Mouse (Mus musculus) G1E-ER4 (cell line): ENCODE results near the gene Smim17. TPM values are rescaled to one million over a fixed set of nuclear protein-coding genes. Genes with fewer than 3 reads are reported as not detected.

Experiments
- GATA1 ChIP-seq: IDR thresholded peaks from one replicate; pipeline ENCODE4 v1.8.0; 2012; ENCODE audit warnings: low read length, inconsistent platforms
- polyA plus RNA-seq: library from polyadenylated mRNA; stranded (reverse); fragments of >175 nt; gene quantifications from 2 replicates; pipeline ENCODE4 v1.2.3, GENCODE M21; 2012

The Smim17 gene
- not detected in 2 replicates for polyA plus RNA-seq

DNA sequence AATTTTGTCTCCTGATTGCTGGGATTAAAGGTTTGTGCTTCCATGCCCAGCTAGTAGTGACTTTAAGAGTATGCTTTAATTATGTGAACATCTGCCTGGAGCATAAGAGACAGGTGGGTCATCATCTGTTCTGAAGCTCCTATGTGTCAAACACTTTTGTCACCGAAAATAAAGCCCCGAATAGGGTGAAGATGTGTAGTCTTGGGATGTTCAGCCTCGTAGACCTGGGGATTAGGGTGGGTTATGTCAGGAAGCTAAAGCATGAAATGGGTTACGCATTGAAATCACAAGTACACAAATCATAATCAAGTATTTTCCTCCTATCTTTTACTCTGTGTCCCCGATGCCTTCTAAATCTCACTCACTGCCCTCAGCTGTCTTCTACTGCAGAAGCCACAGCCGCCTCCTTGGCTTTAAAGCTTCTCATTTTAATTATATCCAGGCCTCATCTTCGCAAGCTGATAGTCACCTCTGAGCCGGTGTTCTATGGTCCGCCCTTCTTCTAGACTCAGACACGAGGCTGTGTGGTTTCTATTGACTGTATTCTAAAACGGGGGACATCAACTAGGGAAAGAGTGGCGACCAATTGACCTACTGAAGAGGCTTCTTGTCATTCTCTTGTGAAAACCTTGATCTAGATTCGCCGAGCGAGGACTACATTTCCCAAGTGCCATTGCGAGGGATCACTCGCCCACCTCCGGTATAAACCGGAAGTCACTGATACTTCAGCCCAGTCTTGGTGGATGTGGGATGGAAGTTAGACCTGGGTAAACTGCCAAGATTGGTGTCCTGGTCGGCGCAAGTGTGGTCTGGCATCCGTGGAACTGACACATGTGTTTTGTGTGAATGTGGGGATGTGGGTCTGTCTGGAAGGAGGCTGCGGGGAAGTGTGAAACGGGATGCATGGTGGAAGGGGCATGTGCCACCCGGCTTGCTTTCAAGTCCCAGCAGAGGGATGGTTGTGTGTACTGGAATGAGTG lies at the start of gene Smim17:
TSS of gene Smim17 (plus strand) at position 720 of the 980 bp plus-strand sequence.
- TF ChIP-seq GATA1, result no peak

DNA sequence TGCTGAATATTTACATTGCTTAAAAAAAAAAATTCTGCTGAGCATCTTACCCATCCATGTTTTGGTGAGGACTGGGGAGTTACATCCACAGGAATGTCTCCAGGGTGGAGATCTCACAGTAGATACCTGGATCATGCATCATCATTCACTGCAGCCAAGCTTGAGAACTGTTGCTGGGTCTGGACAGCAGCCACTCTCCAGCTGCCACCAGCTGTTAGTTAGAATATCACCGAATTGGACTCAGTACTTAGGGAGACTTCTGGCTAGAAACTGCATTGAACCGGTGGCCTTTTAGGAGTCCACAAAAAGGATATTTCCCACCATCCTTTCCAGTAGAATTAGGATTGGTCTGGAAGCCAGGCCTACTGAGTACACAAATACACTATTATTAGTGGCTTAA lies 40.4 kb upstream of the Smim17 start:
- TF ChIP-seq GATA1, result no peak

DNA sequence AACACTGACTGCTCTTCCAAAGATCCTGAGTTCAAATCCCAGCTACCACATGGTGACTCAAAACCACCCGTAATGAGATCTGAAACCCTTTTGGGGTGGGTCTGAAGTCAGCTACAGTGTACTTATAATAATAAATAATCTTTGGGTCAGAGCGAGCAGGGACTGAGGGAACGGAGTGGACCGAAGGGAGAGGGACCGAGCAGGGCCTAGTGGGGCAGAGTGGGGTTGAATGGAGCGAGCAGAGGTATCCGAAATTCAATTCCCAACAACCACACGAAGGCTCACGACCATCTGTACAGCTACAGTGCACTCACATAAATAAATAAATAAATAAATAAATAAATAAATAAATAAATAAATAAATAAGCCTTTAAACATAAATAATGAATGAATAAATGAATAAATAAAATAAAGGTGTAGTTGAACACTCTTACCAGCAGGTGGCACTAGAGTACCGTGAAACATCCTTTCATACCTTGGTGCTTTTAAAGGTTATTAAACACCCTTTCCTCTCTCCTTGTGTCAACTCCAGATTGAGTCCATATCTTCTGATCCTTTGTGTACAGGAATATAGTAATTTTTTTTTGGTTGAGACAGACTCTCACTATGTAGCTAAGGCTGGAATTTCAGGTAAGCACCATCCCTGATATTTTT lies 39.5 kb upstream of the Smim17 start:
- TF ChIP-seq GATA1, result no peak

DNA sequence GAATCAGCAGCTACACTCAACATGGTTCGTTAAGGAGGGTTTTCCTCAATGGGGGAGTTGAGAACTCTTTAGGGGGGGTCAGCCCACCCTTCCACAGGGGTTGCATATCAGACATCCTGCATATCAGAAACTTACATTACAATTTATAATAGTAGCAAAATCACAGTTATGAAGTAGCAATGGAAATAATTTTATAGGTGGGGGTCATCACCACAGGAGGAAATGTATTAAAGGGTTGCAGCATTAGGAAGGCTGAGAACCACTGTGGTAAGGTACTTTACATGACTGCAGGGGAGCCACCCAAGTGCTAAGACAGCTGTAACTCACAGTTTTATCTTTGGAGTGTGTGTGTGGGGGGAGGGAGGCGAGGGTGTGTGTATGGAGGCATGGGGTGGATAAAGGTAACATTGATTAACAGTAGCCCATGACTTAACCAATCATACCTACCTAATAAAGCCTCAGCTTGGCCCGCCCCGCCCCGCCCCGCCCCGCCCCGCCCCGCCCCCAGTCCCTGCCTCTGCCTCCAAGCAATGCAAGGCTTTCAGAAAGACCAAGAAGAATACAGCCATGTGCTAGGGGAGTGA lies 37.9 kb upstream of the Smim17 start:
- no peak for TF ChIP-seq GATA1

DNA sequence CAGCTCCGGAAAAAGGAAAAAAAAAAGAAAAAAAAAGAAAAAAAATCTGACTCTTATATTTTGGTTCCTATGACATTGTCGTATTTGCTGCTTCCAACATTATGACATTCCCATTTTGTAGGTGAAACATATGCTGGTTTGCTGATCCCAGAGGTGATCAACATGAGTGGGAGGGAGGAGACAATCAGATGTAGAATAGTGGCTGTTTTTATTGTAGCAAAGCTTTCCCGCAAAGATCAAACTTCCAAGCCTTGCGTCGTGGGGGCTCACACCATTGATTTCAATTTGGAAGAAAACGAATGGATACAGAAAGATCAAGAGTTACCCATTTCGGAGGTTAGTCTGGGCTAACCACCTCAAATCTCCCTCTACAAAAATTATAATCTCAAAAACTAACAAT lies 36.8 kb upstream of the Smim17 start:
- TF ChIP-seq GATA1, result no peak

DNA sequence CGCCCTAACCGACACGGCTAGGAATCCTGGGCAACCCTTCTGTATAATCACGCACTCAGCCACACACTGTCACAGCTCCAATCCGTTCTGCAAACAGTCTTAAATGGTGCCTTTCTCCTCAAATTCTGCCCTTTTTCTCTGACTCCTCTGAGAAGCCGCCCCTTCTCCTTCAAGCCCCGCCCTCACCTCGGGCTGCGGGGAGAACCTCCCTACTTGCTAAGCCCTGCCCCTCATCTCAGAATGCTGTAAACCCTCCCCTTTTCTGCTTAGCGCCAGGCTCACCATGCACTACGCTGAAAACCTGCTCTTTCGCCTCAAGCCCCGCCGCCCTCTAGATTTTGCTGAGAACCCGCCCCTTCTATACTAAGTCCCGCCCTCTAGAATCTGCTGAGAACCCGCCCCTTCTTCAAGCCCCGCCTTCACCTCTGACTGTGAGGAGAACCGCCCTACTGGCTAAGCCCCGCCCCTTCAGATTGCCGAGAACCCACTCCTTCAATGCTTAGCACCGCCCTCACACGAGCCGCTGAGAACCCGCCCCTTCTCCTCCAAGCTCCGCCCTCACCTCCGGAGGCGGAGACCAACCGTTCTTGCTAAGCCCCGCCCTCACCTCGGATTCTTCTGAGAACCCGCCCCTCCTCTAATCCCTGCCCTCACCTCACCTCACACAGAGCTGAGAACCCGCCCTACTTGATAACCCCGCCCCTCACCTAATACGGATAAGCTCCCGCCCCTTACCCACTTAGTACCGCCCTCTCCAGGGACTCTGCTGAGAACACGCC lies 36.1 kb upstream of the Smim17 start:
- no peak for TF ChIP-seq GATA1

DNA sequence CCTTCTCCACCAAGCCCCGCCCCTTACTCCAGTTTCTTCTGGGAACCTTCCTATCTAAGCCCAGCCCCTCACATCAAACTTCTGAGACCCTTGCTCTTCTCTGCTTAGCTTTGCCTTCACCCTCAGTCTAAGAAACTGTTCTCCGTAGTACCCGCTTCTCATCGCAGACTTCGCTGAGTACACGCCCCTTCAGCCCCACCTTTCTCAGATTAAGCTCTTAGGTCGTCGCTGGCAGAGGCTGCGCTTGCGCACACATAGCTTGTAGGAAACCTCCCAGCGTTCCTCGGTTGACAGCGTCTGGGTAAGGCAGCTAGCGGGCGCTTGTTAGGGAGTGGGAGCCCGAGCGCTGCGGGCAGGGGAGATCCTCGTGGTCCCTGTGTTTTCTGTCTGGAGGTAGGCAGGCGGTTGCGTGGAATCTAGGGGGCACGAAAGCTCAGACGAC lies 35.4 kb upstream of the Smim17 start, which contains the start of gene Zfp78:
TSS of gene Zfp78 (plus strand) at position 234 of the 442 bp plus-strand sequence.
- no peak for TF ChIP-seq GATA1

DNA sequence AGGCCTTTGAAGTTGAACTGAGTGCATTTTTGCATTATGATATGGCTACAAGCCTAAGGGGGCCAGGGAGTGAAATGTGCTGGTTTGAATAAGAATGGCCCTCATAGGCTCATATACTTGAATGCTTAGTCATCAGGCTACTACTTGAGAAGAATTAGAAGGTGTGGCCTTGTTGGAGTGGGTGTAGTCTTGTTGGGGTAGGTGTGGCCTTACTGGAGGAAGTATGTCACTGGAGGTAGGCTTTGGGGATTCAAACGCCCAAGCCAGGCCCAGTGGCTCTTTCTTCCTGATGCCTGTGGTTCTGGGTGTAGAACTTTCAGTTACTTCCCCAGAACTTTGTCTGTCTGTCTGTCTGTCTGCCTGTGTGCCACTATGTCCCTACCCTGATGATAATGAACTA lies 33.8 kb upstream of the Smim17 start:
- no peak for TF ChIP-seq GATA1

DNA sequence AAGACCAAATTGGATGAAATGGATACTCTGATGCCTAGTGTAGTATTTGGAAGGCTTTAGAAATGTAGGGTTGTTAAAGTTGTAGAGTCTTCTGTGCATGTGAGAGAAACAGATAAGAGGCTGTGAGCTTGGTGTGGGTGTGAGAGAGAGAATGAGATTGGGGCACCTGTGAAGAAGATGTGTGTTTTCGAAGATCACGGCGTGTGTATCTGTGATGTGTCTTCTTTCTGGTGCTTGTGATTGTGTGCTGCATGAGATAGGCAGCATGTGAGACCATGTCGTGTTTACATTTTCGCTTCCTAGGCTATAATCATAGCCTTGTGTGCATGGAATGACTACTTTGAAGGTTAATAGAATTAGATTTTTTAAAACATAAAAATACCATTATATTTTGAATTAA lies 31.3 kb upstream of the Smim17 start:
- TF ChIP-seq GATA1, result no peak

DNA sequence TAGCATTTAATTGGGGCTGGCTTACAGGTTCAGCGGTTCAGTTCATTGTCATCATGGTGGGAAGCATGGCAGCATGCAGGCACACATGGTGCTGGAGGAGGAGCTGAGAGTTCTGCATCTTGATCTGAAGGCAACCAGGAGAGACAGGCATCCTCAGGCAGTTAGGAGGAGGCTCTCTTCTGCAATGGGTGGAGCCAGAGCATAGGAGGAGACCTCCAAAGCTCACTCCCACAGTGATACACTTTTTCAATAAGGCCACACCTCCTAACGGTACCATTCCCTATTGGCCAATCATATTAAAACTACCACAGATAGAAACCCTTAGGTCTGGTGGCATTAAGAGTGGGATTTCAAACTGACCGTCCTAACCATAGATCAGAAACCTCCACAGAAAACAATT lies 29.1 kb upstream of the Smim17 start:
- no peak for TF ChIP-seq GATA1

DNA sequence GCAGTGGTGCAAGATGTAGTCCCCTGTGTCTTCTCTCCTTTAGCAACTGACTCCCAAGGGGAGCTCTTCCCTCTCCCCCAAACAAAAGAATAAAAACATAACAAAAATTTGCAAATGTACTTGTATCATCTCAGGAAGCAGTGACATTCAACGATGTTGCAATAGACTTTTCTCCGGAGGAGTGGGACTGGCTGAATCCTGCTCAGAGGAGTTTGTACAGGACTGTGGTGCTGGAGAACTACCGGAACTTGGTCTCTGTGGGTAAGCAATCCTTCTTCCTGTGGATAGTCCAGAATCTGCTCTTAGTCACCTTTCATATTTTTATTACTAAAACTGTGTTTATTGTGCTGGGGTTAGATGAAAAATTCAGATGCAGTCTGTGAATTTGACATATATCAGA lies 25.5 kb upstream of the Smim17 start:
- TF ChIP-seq GATA1, result no peak

DNA sequence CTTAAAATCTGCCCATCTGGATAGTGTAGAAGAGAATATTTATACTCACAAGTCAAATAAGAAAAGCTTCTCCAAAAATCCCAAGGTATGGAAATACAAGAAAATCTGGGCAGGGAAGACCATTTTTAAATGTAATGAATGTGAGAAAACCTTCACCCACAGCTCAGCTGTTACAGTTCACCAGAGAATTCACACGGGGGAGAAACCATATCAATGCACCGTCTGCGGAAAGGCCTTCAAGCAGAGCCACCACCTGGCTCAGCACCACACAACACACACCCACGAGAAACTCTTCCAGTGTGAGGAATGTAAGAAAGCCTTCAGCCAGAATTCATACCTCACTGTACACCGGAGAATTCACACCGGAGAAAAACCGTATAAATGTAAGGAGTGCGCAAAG lies 20.1 kb upstream of the Smim17 start:
- TF ChIP-seq GATA1, result no peak

DNA sequence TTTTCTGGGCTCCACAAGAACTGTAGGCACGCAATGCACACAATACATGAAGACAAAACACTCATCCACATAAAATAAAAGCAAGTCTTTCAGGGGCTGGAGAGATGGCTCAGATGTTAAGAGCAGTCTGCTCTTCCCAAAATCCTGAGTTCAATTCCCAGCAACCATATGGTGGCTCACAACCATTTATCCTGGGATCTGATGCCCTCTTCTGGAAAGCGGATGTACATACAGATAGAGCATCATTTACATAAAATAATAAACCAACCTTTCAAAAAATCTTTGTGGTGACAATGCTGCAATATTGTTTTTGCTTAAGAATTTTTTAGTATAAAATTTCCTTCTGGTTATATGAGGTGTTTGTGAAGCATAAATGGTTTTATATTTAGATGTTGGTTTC lies 17.1 kb upstream of the Smim17 start:
- no peak for TF ChIP-seq GATA1

DNA sequence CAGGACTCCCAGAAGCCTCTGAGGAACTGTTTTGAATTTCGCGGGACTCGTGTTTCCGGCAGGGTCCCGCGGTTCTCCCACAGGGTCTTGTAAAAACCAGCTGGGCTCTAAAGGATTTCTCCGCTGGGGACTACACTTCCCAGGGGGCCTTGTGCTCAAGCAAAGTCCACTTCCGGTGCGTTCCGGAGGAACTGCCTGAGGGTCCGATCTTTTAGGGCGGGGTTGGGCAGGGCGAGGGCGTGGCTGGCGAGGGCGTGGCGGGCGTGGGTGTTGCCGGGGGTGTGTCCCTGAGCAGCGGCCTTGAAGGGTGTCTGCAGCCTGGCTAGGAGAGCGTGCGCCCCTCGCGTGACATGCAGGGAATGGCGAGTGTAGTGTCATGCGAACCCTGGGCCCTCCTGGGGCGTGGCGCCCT lies 15.5 kb upstream of the Smim17 start, which contains the start of gene Zfp28:
TSS of gene Zfp28 (plus strand) at position 252 of the 412 bp plus-strand sequence.
- TF ChIP-seq GATA1, result no peak

DNA sequence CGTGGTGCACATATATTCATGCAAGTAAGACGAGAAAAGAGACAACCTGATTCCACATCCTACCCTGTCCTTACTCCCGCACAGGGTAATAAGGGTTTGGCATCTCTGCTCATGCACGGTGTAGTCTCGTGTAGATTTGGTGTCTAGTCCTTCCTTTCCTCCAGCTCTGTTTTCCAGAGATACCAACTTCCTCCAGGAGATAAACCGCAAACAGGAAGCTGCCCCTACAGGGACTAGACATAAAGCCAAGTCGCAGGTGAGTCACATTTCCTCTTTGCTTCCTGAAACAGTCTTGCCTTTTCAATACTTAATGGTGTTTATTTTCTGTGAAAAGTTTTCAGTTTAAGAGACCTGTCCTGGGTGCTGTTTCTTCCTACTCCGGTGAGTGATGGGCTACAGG lies 14.5 kb upstream of the Smim17 start:
- no peak for TF ChIP-seq GATA1
